27 mouse cellular contexts compared by ENCODE assay signal in genomic region chr15:96268610-96269009, GRCm38 (mm10). TPM values are rescaled to one million over a fixed set of nuclear protein-coding genes. Genes with fewer than 3 reads are reported as not detected.
A peak's percentile ranks its signal among the peaks of the same experiment; 100 is the strongest.
DNase-seq lines count a peak whose midpoint lies in the region; ATAC-seq and TF ChIP-seq lines count a peak whose summit lies in the region.
"Had no signal": no experiment of that assay in that cellular context is flagged by ENCODE, and none has a peak within 500 bp of the region (broad histone marks: within the 10 kb centered on the region; RNA-seq: fewer than 3 reads in every experiment).

No protein-coding gene starts in this region.

- no peak overlapping the region for H3K9ac ChIP-seq in limb, embryonic 12.5 days (replicated peaks)
- H3K9ac ChIP-seq: embryonic facial prominence, embryonic 13.5 days; forebrain, embryonic 13.5 days; forebrain, postnatal 0 days; heart, embryonic 12.5 days; heart, embryonic 15.5 days; hindbrain, embryonic 14.5 days had no signal

- H3ac ChIP-seq in myocyte (ENCODE audit: control insufficient read depth, insufficient read length), result no peak overlapping the region

- no peak overlapping the region for H3K4me2 ChIP-seq in limb, embryonic 12.5 days
- H3K4me2 ChIP-seq in myocyte (ENCODE audit: low read depth), result no peak overlapping the region
- H3K4me2 ChIP-seq: embryonic facial prominence, embryonic 13.5 days; forebrain, embryonic 13.5 days; heart, embryonic 12.5 days; heart, embryonic 15.5 days; hindbrain, embryonic 14.5 days had no signal

- H3K4me3 ChIP-seq in kidney, adult 2 months (ENCODE audit: insufficient read depth, low read depth, low read length), result no peak overlapping the region
- no peak overlapping the region for H3K4me3 ChIP-seq in limb, embryonic 12.5 days (replicated peaks)
- no peak overlapping the region for H3K4me3 ChIP-seq in limb, embryonic 10.5 days
- H3K4me3 ChIP-seq in myocyte, result no peak overlapping the region
- H3K4me3 ChIP-seq in thymus, adult 2 months (ENCODE audit: control insufficient read depth, insufficient read depth, low read length), result no peak overlapping the region
- H3K4me3 ChIP-seq: embryonic facial prominence, embryonic 10.5 days; embryonic facial prominence, embryonic 13.5 days; erythroblast, embryonic 14.5 days; forebrain, embryonic 13.5 days; gastrocnemius, adult 2 months; heart, embryonic 12.5 days; heart, embryonic 15.5 days had no signal

- H3K27me3 ChIP-seq in kidney, adult 2 months (replicated peaks; ENCODE audit: control insufficient read depth, insufficient read depth, low read length), result no peaks in the 10 kb centered on the region
- no peaks in the 10 kb centered on the region for H3K27me3 ChIP-seq in limb, embryonic 12.5 days
- no peaks in the 10 kb centered on the region for H3K27me3 ChIP-seq in limb, embryonic 10.5 days (ENCODE audit: low read depth, poor library complexity, severe bottlenecking)
- no peaks in the 10 kb centered on the region for H3K27me3 ChIP-seq in myocyte (ENCODE audit: control insufficient read depth, insufficient read depth, insufficient read length)
- no peaks in the 10 kb centered on the region for H3K27me3 ChIP-seq in thymus, adult 2 months (ENCODE audit: control insufficient read depth, insufficient read depth, low read length)
- H3K27me3 ChIP-seq: embryonic facial prominence, embryonic 13.5 days; forebrain, embryonic 13.5 days; heart, embryonic 12.5 days; heart, embryonic 15.5 days had no signal

- TF ChIP-seq CTCF in kidney, adult 2 months (conservative IDR thresholded peaks at IDR 0.05; ENCODE audit: insufficient read depth, insufficient read length, low read depth, low read length), result no peak
- TF ChIP-seq CTCF in thymus, adult 2 months (IDR thresholded peaks at IDR 0.05; ENCODE audit: borderline replicate concordance, control insufficient read depth, extremely low read depth, insufficient read depth, low read length, poor library complexity), result no peak

- H3K4me1 ChIP-seq in kidney, adult 2 months (ENCODE audit: control insufficient read depth, insufficient read depth, low read length), result peaks cover 8% of the 10 kb centered on the region; the same call in 1 of the 2 replicates
- peaks cover 8% of the 10 kb centered on the region for H3K4me1 ChIP-seq in limb, embryonic 12.5 days (replicated peaks)
- H3K4me1 ChIP-seq in limb, embryonic 10.5 days, result 0 out of 2 replicates have a peak, but pooled peaks cover 3% of the 10 kb centered on the region
- H3K4me1 ChIP-seq in thymus, adult 2 months (replicated peaks; ENCODE audit: control insufficient read depth, insufficient read depth, low read length), result peaks cover 9% of the 10 kb centered on the region

- DNase-seq in kidney, adult 2 months, result peak; percentile 25
- no peak for DNase-seq in kidney, adult 11 months
- no peak for DNase-seq in limb, embryonic 10.5 days (ENCODE audit: low spot score)
- no peak for DNase-seq in thymus, adult 2 months
- DNase-seq: adrenal gland, adult 2 months; adrenal gland, postnatal 14 days; cerebellum, adult 11 months; cerebellum, adult 2 months; cerebellum, adult 9-11 months; cerebellum, postnatal 25 days; embryo, embryonic 11 days; forebrain, postnatal 0 days; gastrocnemius, adult 2 months; gastrocnemius, postnatal 14 days; heart, postnatal 10 days; heart, postnatal 36 days had no signal

- no peaks in the 10 kb centered on the region for H3K36me3 ChIP-seq in kidney, adult 2 months (ENCODE audit: control insufficient read depth, insufficient read depth, low read length)
- peaks cover 44% of the 10 kb centered on the region for H3K36me3 ChIP-seq in limb, embryonic 12.5 days
- H3K36me3 ChIP-seq in limb, embryonic 10.5 days, result peaks cover 79% of the 10 kb centered on the region
- peaks cover 48% of the 10 kb centered on the region for H3K36me3 ChIP-seq in myocyte (ENCODE audit: control insufficient read depth, insufficient read depth)
- no peaks in the 10 kb centered on the region; the same call in none of the 2 replicates for H3K36me3 ChIP-seq in thymus, adult 2 months (ENCODE audit: control insufficient read depth, insufficient read depth, low read length)

- no peak for ATAC-seq in limb, embryonic 12.5 days (ENCODE audit: insufficient number of reproducible peaks, insufficient read depth, low FRiP score, low TSS enrichment, low read depth)
- ATAC-seq: CD4-positive, CD25-positive, alpha-beta regulatory T cell, adult 4 months; forebrain, embryonic 13.5 days; forebrain, postnatal 0 days; hindbrain, postnatal 0 days had no signal

- peaks cover 38% of the 10 kb centered on the region for H3K9me3 ChIP-seq in limb, embryonic 12.5 days
- peaks cover 5% of the 10 kb centered on the region; the same call in 1 of the 2 replicates for H3K9me3 ChIP-seq in limb, embryonic 10.5 days (replicated peaks)

- peaks cover 16% of the 10 kb centered on the region for H3K79me2 ChIP-seq in myocyte (ENCODE audit: control insufficient read depth, insufficient read depth)

- H3K27ac ChIP-seq in kidney, adult 2 months (ENCODE audit: insufficient read depth, low read depth, low read length), result no peak overlapping the region
- peak overlapping the region; percentile 60 for H3K27ac ChIP-seq in limb, embryonic 12.5 days
- H3K27ac ChIP-seq in limb, embryonic 10.5 days, result no peak overlapping the region
- no peak overlapping the region for H3K27ac ChIP-seq in thymus, adult 2 months (ENCODE audit: control insufficient read depth, insufficient read depth, low read length)
- H3K27ac ChIP-seq: embryonic facial prominence, embryonic 10.5 days; embryonic facial prominence, embryonic 13.5 days; forebrain, embryonic 13.5 days; gastrocnemius, adult 2 months; hindbrain, embryonic 14.5 days; hindbrain, postnatal 0 days had no signal

- 47% methylated on average over 9 of the region's 9 CpGs for WGBS in kidney, adult 2 months
- WGBS in limb, embryonic 12.5 days, result 70% methylated on average over 9 of the region's 9 CpGs
- WGBS in limb, embryonic 10.5 days, result 85% methylated on average over 9 of the region's 9 CpGs
- 92% methylated on average over 9 of the region's 9 CpGs for WGBS in thymus, adult 2 months

- TF ChIP-seq POLR2A in kidney, adult 2 months (IDR thresholded peaks at IDR 0.05; ENCODE audit: low read depth, low read length), result no peak
- TF ChIP-seq POLR2A in myocyte (IDR thresholded peaks at IDR 0.05; ENCODE audit: insufficient read length, low read depth), result no peak
- no peak for TF ChIP-seq POLR2A in thymus, adult 2 months (IDR thresholded peaks at IDR 0.05; ENCODE audit: control insufficient read depth, extremely low read depth, insufficient read depth, low read length, poor library complexity)

TF ChIP-seq in myocyte, 11 proteins besides CTCF, POLR2A, EP300 and RAD21:
- TF ChIP-seq POLR2AphosphoS2 (IDR thresholded peaks at IDR 0.05; ENCODE audit: insufficient read length, low read depth) (peak; percentile 66), USF1 (IDR thresholded peaks at IDR 0.05; ENCODE audit: low read depth) (no peak)

RNA-seq across cellular contexts. Expression of gene Arid2, which starts 18.7 kb away (rescaled TPM):
- polyA plus RNA-seq in kidney, adult 2 months (2012; rRNA removed), result 11.5 and 11.8 TPM in 2 replicates
- polyA plus RNA-seq in limb, embryonic 12.5 days (2016; fragmentation: Nextera tagmentation; extraction: Ambion mirVana), result 35.6 and 36.5 TPM in 2 replicates
- polyA plus RNA-seq in limb, embryonic 10.5 days (2016; fragmentation: Nextera tagmentation; extraction: Ambion mirVana), result 29.5 and 34.9 TPM in 2 replicates
- polyA plus RNA-seq in myocyte (2012; fragmentation: generic; extraction: Trizol), result 9.3 TPM
- 70.8 and 85.7 TPM in 2 replicates for polyA plus RNA-seq in thymus, adult 2 months (2012; rRNA removed)
